Mouse (Mus musculus) left cerebral cortex, postnatal 14 days (tissue): Measurements from ENCODE around the gene Med19. TPM values are rescaled to one million over a fixed set of nuclear protein-coding genes. Genes with fewer than 3 reads are reported as not detected.

Experiments
- DNase-seq, 2 experiments: peaks; one replicate each; pipeline ENCODE4 v3.0.0; 2021 to 2022; ENCODE audit warnings: low spot score in 2 of 2, mixed read lengths in 1 of 2
- intact Hi-C: fragments of 180-260 bp; cut with DNase I; formaldehyde crosslinking; loops from one replicate; pipeline ENCODE4 v1.15.1; 2025
- total RNA-seq, 2 experiments: library from RNA; stranded (reverse); gene quantifications; 2 replicates each; pipeline ENCODE4 v1.2.3; 2021

Med19 gene
- total RNA-seq, 2 experiments from 2014 or later: 30.3 to 32.3 TPM

DNA sequence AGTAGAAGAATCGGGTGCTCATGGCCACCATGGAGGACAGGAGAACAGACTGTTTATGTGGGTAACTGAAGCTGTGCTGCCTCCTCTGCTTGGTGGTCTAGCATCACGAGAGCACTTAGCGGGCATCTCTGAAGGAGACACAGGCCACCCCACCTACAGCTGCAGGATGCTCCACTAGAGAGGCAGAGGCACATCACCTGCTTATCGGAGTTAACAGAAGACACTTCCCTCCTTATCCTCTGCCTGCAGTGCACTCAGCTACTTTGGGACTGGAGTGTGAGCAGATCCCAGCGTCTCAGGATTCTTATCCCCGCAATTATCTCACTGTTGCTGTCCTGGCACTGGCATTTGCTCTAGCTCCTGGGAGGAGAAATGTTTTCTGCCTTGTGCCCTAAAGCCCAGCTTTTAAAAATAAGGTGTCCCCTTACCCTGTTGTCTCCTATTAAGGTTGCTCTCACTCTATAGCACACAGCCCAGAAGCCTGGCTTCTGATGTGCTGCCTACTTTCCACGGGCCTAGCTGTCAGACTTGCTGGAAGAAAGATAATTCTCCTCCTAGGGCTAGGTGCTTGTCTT, 57.2 kb downstream of the Med19 start:
- DNase-seq: no peak
- intact Hi-C loops: no loop called here

DNA sequence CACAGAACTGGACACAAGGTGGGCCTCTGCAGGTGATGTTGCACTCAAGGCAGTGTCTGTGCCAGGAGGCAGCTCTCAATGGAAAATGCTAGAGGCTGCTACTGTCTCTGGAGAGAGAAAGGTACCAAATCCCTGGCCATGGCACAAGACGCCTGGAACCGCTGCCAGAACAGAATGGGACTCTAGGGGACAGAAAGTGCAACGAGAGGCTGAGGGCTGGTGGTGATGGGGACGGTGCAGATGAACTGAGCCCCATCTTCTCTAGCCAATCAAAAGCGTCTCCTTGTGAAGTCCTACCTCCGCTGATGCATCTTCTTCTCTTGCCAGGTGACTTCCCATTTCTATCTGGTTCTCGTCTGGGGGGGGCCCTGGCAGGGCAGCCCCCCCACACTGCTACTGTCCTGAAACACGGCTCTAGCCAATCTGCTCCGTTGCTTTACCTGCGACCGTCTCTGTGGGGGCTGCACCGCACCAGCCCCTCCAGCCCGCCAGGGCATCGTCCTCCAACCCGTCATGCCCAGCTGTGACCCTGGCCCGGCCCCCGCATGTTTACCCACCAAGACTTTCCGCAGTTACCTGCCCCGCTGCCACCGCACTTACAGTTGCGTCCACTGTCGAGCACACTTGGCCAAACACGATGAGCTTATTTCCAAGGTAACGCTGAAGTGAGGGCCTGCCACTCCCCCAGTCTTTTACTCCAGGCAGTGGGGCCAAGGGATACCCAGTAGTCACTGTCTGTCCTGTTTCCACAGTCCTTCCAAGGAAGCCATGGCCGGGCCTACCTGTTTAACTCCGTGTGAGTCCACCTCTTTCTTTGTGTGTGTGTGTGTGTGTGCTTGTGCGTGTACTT, 58.3 kb downstream of the Med19 start:
- intact Hi-C loops: no loop called here
- no peak for DNase-seq

DNA sequence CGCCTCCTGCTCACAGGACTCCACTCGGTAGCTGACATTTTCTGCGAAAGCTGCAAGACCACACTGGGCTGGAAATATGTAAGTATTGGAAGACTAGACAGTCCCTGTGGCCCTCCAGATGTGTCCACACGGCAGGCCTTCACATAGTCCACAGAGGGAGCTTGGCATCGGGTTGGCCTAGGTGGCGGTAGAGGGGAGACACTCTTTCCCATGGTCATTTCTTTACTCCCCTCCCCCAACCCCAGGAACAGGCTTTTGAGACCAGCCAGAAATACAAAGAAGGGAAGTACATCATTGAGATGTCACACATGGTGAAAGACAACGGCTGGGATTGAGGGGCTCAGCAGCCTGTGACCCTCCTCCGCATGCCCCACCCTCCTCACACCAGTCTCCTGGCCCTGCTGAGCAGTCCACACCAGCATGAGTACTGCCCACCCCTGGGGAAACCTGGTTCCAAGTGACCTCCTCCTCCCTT, 59.3 kb downstream of the Med19 start:
- intact Hi-C loops: no loop called here
- no peak for DNase-seq

Other genes with a start within 250 kb of the Med19 start
- gene Tfpi, start 201.6 kb upstream of the Med19 start, total RNA-seq: 1 to 10 TPM; 6.5 to 7.2 TPM
- 10 to 100 TPM; 65.6 to 76.0 TPM for gene Ctnnd1, start 27.6 kb upstream of the Med19 start, total RNA-seq
- gene Btbd18, start 19.3 kb upstream of the Med19 start, total RNA-seq: not detected
- 10 to 100 TPM; 47.2 to 54.1 TPM for gene Selenoh, start 7.6 kb upstream of the Med19 start, total RNA-seq
- gene Gm28635, start 361 bp upstream of the Med19 start, total RNA-seq: 1 to 10 TPM; 1.8 to 3.5 TPM
- 100 to 1,000 TPM; 209 to 211 TPM for gene Tmx2, start 738 bp downstream of the Med19 start, total RNA-seq
- gene Zdhhc5, start 36.8 kb downstream of the Med19 start, total RNA-seq: 10 to 100 TPM; 41.6 to 42.9 TPM
- 1 to 10 TPM; 7.5 to 8.3 TPM for gene Clp1, start 48.9 kb downstream of the Med19 start, total RNA-seq
- gene Ypel4, start 55.7 kb downstream of the Med19 start, total RNA-seq: 10 to 100 TPM; 40.1 to 41.0 TPM
- gene Gm19426, start 65.3 kb downstream of the Med19 start, total RNA-seq: 1 to 10 TPM; 1.6 to 2.0 TPM
- 1 to 10 TPM; 5.9 to 6.8 TPM for gene Serping1, start 97.0 kb downstream of the Med19 start, total RNA-seq
- gene Ube2l6, start 120.4 kb downstream of the Med19 start, total RNA-seq: 1 to 10 TPM; 5.1 to 6.0 TPM
- gene Smtnl1, start 144.2 kb downstream of the Med19 start, total RNA-seq: not detected
- 10 to 100 TPM; 59.7 to 63.5 TPM for gene Timm10, start 148.6 kb downstream of the Med19 start, total RNA-seq
- under 1 TPM; 0.15 to 0.24 TPM for gene Slc43a1, start 160.4 kb downstream of the Med19 start, total RNA-seq
- 10 to 100 TPM; 92.2 to 95.0 TPM for gene Rtn4rl2, start 208.3 kb downstream of the Med19 start, total RNA-seq